Mouse (Mus musculus) neutrophil, adult 59 days (primary cell): ENCODE results near the gene Aldh6a1. TPM values are rescaled to one million over a fixed set of nuclear protein-coding genes. Genes with fewer than 3 reads are reported as not detected.

Experiments used
- total RNA-seq, 2 experiments: library from RNA; stranded (reverse); gene quantifications; 1 replicate in 1 of 2; 2 replicates in 1 of 2; pipeline ENCODE4 v1.2.4; 2023

The Aldh6a1 gene
- total RNA-seq, result 1 to 10 TPM; 3.8 to 4.9 TPM

DNA sequence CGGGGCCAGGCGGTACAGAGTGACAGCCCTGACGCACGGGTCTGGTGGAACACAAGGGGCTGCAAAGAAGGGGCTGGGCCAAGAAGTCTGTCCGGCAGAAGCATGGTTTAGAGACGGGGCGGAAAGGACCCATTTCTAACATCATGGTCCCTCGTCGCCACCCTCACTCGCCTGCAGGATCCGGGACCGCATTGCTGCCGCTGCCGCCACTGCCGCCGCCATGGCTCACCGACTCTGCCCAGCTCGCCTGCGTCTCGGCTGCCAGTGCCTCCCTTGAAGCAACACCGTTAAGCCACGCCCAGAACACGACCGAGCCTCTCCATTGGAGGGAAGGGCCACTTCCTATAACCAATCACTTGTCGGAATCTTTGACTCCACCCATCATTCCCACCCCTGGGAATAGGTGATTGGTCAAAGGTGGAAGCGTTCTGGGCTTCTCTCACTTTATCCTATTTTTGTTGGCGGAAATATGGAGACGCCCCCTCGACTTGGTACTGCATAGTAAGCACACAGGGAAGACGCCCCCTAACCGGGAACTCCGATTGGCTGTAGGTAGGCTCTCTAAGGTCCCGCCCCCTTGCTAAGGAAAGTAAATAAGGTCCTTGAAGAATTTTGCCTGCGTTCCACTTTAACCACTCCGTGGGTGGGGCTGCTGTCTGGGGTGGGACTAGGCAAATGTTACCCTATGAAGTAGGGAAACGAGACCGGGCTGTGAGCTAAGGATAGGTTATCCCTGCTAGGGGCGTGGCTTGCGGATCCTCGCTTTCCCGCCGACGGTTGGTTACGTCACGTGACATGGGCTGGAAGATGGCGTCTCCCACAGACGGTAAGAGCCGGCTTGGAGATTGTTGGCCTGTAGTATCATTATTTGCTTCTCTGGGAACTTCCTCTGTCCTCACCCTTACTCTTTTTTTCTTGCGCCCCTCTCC, at the start of gene Aldh6a1, which contains the start of gene Lin52:
Gene Aldh6a1, minus strand, starts transcription at position 287 of the 929 bp plus-strand sequence.
Gene Lin52, plus strand, starts transcription at position 705 of the 929 bp plus-strand sequence.

GRCm38 (mm10) chr12:84416834-84417604, 33.8 kb downstream of the Aldh6a1 start, which contains the start of gene Rnf113a2:
Gene Rnf113a2 (plus strand): TSS chr12:84417196.

GRCm38 (mm10) chr12:84408819-84409507, 41.8 kb downstream of the Aldh6a1 start, which contains the start of the genes Entpd5 and Bbof1:
Gene Entpd5 (minus strand): TSS chr12:84409029.
Gene Bbof1 (plus strand): TSS chr12:84409071.

Other genes starting within 250 kb of the Aldh6a1 start
- 10 to 100 TPM; 79.2 to 80.5 TPM for gene Elmsan1, start 232.1 kb downstream of the Aldh6a1 start, total RNA-seq
- gene Ptgr2, start 165.8 kb downstream of the Aldh6a1 start, total RNA-seq, result 10 to 100 TPM; 12.9 to 17.2 TPM
- gene Zfp410, start 134.2 kb downstream of the Aldh6a1 start, total RNA-seq, result 10 to 100 TPM; 30.0 to 30.4 TPM
- gene Coq6, start 89.3 kb downstream of the Aldh6a1 start, total RNA-seq, result 10 to 100 TPM; 10.4 to 12.7 TPM
- under 1 TPM; 0.38 to 0.40 TPM for gene Fam161b, start 89.2 kb downstream of the Aldh6a1 start, total RNA-seq
- 10 to 100 TPM; 17.0 to 19.4 TPM for gene Entpd5, start 42.0 kb downstream of the Aldh6a1 start, total RNA-seq
- gene Bbof1, start 41.9 kb downstream of the Aldh6a1 start, total RNA-seq, result 1 to 10 TPM in 1 of 2 experiments, under 1 TPM in 1; 0.47 to 1.1 TPM
- gene Rnf113a2, start 33.8 kb downstream of the Aldh6a1 start, total RNA-seq, result 10 to 100 TPM; 21.0 to 27.4 TPM
- gene Lin52, start 418 bp upstream of the Aldh6a1 start, total RNA-seq, result 10 to 100 TPM in 1 of 2 experiments, 1 to 10 TPM in 1; 5.6 to 12.1 TPM
- not detected for gene Vsx2, start 118.8 kb upstream of the Aldh6a1 start, total RNA-seq
- 1 to 10 TPM; 7.2 to 7.8 TPM for gene Abcd4, start 166.4 kb upstream of the Aldh6a1 start, total RNA-seq
- not detected for gene Vrtn, start 190.0 kb upstream of the Aldh6a1 start, total RNA-seq
- gene Syndig1l, start 247.8 kb upstream of the Aldh6a1 start, total RNA-seq, result not detected